Mouse (Mus musculus) ovary, postnatal 10 days (tissue): Measurements from ENCODE around the gene Dnase1l3.
"Not testable (repeated sequence)": the region's sequence is repeated elsewhere in the genome, so short reads cannot be mapped to it uniquely, and the experiment has no call there.

ENCODE experiments used
- DNase-seq: peaks from one replicate; pipeline ENCODE4 v3.0.0; 2022; ENCODE audit warnings: low spot score

Gene Dnase1l3

DNA sequence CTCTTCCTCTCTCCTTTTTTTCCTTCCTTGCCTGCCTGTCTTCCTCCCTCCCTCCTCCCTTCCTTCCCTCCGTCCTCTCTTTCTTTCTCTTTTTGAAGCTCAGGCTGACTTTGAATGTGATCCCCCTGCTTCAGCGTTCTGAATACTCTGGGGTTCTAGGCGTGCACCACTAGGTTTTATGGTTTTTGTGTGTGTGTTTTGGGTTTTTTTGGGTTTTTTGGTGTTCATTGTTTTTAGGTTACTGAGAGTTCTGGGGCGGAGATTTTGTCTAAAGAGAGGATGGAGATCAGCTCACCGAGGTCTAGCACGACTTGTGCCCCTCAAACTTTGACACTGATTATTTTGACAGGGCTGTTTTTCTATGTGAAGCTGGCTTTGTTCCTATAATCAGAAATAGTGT lies 17.6 kb upstream of the Dnase1l3 start:
- no peak for DNase-seq

DNA sequence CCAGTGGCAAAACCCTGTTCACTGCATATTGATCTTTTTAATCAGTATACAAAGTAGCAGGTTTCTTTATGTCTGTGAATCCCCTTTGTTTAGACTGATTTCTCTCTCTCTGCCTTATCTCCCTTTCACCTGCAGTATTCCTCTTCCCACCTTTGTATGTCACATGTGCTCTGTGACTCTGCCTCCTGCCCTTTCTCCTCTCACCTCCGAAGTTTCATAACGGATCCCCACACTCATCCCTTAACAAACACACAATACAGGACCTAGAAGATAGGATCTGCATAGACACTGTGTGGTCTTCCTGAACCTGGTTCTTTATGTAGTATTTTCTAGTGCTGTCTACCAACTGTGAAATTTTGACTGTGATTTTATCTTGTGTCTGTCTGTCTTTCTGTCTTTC lies 16.9 kb upstream of the Dnase1l3 start:
- no peak for DNase-seq

DNA sequence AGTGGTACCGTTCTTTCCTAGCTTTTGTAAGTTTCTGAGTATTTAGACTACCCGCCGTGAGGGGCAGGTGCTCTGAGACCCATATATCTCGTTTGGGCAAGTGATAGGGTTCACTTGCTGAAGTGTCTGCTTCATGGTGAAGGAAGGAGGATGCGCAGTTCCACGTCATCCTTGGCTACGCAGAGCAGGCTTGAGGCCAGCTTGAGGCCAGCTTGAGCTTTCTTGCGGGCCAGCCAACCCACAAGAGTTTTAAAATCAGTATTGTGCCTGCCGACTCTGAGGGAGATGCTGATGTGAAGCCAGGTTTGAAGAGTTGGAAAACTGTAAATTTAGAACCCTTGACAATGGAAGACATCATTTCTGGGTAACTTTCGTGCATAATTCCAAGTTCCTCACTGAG lies 13.6 kb upstream of the Dnase1l3 start:
- DNase-seq: no peak

DNA sequence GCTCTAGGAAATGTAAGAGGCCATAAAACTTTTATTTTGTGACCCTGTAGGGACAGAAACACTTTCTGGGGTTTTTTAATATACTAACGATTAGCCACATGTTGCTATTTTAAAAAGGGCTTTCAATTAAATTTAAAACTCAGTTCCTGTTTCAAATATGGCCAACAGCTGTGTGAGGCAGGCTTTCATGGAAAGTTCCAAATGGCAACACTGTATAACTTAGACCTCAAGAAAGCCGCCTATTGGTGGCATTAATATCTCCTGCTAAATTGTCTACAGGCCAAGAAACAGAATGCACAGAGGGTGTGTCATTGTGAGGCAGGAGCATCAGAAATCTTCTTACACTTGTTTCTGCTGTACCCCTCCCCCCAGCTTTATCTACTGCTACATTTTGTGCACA lies 13.1 kb upstream of the Dnase1l3 start:
- no peak for DNase-seq

DNA sequence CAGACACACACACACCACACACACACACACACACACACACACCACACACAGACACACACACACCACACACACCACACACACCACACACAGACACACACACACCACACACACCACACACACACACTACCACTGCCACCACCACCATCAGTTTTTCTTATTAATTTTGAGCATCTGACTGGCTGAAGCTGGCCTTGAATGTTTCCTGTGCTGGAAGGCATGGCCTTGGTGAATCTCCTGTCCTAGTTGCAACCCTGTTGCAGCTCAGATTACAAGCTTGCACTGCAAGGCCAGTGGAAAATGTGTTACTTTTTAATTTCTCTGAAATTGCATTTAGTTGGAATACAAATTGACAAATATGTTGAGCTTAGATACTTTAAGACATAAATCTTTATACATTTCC lies 12.7 kb upstream of the Dnase1l3 start:
- no peak for DNase-seq

DNA sequence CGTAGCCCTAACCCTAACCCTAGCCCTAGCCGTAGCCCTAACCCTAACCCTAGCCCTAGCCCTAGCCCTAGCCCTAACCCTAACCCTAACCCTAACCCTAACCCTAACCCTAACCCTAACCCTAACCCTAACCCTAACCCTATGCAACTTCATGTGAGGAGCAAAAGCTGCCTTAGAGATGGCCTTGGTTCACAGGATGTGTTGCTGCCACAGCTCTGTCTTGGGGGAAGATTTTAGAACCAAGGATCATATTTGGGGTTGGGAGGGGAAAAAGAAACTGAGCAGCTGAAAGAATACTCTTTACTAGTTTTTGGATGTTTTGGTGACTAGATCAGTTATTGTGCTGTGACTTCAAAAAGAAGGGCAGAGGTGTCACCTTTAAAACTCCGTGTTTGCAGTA lies 11.7 kb upstream of the Dnase1l3 start:
- DNase-seq: not testable (repeated sequence)

DNA sequence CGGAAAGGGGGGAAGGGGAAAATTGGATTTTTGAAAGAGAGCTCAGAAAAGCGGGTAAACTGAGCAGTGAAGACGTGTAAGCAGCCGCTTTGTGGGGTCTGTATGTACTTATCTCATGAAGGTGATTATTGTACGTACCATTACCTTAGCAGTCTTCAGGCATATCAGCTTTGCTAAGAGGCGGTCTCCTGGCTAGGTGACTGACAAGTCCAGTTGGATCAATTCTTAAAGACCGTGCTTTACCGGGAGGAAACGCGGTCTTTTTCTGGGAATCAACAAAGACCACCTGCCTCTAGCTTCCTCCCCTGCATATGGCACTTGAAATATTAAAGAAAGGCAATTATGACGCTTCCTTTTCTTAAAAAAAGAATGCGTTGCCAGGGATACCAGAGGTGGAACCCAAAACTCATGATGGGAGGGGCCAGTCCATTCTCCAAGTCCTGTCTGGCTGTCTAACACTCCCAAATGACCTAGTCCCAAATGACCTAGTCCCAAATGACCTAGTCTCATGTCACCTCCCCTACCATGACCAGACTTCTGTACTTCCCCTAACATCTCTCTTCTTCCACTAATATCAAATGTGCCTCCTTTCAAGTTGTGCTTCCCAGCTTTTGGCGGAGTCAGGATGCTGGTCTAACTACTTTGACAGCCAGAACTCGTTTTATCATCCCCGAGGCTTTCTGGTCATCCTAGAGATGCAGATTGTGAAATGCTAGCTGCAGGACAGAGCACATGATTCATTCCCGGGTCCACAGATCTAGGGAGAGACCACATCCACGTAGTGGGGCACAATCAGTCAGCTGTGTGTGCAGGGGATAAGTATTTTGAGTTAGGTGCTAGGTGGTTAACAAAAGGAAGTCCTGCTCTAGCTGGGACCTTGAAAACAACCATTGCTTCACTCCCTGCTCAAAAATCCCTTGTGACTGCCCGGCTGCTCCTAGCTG lies 9.6 kb upstream of the Dnase1l3 start:
- DNase-seq: no peak

DNA sequence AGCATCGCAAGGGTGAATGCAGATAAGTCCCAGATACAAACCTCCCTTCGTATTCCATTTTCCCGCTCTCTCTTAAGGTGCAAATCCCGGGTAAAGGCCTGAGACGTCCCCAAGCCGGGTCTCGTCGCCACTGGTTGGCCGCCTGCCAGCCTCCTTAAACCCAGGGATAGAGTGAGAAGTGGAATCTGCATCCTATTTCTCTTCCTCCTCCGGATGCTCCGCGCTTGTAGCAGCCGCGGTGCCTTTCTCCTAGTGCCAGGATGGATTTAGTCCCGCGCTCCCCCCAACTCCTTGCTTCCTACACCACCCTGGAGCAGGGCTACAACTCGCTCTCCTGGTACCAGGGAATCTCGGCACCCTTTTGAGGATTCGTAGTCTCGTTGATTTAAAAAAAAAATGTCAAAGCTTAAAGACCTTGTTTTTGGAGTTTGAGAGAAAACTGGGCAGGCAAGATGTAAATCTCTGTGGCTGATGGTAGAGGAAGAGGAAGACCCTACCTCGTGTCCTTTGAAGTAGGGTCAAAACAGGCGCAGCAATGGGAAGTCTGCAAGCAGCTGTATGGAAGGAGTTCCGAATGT lies 8.8 kb upstream of the Dnase1l3 start:
- no peak for DNase-seq

DNA sequence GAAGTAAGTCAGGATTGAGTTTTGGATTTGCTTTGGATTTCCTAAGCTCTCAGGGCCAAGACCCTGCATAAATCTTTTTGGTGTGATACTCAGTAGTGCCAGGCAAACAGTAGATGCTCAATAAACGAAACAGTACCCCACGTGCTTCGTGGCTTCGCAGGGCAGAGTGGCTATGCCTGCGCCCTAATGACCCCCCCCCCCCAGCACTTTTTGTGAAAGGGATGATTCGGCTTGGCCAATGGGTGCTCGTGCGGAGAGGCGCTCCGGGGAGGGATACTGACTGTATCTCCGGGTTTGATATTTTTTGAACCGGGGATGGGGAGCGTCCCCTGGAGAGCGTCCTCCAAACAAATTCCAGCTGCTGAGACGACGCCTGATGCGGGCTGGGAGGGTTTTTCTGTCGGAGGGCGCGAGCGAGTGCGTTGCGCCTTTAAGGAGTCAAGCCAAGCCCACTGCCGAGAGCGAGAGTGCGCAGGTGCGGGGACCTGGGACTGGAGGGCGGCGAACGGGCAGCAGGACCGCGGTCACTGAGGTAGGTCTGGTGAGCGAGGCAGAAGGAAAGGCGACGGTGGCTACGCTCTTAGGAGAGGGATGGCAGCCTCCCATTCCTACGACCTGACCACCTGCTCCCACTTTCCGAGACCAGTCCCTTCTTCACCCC lies 8.2 kb upstream of the Dnase1l3 start, which contains the start of gene Abhd6:
Gene Abhd6, plus strand, starts transcription at position 471 of the 661 bp plus-strand sequence.
- peak; percentile 71 for DNase-seq

DNA sequence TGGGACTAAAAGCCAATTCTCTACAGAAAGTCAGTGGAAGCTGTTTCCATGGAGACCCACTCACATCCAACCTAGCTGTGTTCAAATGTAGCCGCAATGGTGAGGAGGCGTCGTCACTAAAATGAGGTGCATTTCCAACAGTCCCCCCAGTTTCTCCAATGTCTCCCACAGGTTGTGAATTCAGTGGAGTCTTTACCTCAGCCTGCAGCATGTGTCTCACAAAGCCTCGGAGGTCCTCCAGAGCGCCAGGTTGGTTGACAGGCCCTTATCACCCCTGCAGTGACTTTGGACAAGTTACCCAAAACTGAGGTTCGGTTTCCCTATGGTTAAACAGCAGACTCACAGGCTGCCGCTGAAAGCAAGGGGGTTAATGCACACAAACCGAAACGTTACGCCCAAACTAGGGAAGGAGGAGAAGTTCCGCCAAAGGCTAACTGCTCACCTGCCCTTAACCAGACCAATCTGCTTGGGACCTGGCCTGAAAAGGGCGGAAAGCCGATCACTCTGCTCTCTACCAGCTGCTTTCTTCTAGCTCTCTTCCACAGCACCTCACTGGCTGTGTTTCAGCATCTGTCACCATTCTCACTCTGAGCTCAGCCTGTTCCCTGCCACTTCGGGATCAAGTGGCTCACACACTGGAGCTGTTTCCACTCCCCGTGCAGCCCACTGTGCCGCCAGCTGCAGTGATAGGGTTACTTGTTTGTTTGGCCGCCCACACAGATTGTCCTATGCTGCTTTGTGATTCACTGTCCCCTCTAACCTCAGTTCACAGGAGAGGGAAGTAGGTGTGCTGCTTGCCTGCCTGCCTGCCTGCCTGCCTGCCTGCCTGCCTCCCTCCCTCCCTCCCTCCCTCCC lies 6.7 kb upstream of the Dnase1l3 start:
- no peak for DNase-seq

DNA sequence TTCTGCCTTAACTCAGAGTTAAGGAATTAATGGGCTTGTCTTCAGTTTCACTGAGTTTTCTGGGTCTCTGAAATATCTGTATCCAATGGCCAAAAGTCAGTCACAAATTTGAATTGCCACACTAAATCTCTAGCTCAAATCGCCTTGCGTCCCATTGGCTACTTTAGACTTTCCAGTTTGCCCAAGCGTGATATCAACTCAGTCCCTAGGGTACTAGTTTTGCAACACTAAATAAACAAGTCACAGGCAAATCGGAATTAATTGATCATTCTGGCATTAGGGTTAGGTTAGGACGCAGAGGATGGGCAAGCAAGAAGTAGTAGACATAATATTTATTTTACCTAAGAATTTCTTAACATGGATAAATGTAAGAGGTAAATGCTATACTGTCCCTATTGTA lies 5.9 kb upstream of the Dnase1l3 start:
- DNase-seq: no peak

DNA sequence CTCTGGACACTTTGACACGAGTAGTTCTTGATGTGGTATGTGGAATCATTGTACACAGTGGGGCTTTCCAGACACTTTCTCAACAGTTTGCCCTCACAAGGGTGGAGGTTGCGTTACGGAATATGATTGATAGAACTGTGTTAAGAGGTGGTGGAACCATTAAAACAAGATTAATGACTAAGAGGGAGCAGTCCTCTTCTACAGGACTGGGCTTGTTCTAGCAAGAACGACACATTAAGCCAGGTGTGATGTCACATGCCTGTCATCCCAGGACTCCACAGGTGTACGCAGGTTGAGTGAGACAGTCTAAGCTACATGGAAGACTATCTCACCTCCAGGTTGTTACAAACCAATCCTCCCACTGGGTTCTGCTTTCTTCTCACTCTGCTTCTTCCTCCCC lies 5.1 kb upstream of the Dnase1l3 start:
- no peak for DNase-seq

DNA sequence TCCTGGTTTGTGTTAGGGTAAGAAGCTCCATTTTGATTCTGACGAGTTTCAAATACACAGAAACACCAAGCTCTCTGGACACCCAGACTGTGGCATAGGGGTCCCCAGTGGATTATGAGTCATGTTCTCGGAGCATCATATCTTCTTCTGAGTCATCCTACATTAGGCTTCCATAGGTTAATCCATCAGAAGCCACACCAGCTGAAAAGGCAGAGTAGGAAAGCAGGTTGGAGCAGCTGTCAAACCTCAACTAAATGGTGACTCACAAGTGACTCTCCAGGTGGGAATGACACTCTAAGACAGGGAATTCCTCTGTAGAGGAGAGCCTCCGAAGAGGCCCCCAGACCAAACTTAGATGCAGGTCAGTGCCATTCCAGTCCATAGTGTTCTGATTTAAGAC lies 4.7 kb upstream of the Dnase1l3 start:
- DNase-seq: no peak

DNA sequence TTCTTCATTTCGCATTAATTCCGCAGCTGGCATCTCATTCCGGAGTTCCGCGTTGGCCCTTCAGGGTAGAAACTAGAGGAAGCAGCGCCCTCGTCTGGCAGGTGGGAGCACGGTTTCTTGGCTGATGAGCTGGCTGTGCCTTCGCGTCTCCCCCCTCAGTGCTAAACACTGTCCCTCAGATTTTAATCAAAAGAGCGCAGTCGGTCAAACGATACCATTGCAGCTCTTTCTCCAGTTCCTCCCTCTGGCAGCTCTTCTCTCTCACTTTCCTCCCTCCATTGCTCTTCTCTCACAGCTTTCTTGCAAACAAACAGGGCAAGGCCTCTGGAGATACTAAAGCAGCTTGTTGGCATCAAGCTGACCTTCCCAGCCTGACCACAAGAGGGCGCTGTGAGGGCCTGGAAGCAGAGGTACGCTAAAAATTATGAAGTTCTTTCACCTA lies 2.9 kb upstream of the Dnase1l3 start:
- peak; percentile 80 for DNase-seq

DNA sequence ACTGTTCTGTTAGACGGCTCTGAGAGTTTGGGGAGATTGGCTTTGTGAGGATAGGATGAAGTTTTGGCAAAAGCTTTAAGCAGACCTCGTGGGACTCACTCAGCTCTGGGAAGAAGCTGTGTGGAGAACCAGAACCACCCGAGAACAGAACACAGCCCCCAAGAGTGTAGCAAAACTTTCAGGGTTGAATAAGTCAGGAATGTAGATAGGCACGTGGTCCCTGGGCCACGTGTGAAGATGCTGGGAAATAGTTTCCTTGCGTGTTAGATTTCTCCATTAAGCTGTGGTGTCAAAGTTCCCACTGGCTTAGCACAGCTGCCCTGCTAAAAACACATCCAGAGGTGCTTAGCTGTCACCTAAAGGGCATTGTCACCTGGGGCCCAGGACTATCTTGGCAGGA lies 2.2 kb downstream of the Dnase1l3 start:
- DNase-seq: no peak

DNA sequence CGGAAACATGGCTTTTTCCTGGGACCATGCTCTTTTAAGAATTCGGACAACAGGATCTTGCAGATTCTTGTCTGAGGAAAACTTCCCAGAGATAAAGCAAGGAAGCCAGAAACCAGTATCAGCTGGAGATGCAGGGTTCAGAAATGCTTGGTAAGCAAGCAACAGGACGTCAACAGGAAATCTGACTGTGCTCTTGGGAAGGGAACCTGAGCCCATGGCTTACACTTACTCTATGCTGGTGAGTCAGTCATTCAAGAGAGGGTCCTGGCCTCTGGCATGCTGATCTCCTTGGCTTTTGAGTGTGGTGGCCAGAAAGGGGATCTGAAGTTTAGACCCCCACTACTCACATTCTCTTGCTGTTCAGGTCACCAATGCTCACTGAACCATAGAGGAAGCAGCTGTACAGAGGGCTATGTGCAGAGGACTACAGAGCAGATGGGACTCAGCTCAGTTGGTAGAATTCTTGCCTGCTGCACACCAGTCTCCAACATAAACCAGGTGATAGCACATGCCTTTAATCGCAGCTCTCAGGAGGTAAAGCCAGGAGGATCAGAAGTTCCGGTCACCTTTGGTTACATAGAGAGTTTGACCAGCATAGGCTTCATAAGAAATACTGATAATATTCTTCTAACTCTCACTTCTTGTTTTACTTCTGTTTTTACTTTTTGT lies 3.1 kb downstream of the Dnase1l3 start:
- no peak for DNase-seq

DNA sequence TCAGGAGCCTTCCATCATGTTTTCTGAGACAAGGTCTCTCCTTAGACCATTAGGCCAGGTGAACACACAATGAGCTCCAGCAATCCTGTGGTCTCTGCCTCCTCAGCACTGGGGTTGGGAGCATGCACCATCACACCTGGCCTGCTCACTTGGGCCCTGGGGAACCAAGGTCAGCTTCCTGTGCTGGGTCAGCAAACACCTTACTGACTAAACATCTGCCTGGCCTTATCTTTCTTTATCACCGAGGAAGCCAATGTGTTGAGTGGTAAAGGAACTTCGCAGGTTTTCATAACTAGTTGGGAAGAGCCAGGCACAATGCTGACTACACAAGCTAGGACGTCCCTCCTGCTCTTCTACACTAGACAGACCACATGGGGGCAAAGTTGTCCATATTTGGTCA lies 4.4 kb downstream of the Dnase1l3 start:
- DNase-seq: no peak

DNA sequence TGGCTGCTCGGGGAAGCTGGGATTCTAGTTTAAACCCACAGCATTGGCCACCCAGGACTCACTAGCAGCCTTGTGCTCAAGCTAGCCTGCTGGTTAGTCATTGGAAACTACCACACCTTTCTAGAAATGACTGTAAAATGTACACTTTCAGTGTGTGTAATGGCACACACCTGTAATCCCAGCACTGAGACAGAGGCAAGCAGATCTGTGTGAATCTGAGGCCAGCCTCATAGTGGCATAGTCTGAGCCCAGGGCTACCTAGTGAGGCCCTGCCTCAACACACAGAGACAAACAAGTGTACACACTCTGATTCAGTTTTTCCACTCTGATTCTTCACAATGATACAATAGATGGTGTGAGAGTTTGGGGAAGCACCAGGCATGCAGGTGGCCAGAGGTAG lies 5.0 kb downstream of the Dnase1l3 start:
- DNase-seq: no peak

DNA sequence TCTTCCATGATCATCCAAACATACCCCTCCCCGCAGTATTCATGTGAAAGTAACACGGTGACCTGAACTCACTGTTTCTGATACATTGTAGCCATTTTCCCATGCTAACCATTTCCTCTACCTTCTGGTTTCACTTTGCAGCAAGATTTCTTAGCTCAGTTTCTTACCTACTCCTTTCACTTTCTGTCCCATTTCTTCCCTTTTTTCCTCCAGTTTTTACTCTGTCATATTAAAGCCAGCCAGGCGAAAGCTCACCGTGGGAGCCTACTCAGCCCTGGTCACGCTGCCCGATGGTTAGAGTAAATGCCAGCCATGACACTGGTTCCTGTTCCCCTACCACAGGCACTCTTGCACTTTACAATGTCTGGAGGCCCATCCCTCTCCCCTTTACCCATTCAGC lies 7.5 kb downstream of the Dnase1l3 start:
- DNase-seq: no peak

DNA sequence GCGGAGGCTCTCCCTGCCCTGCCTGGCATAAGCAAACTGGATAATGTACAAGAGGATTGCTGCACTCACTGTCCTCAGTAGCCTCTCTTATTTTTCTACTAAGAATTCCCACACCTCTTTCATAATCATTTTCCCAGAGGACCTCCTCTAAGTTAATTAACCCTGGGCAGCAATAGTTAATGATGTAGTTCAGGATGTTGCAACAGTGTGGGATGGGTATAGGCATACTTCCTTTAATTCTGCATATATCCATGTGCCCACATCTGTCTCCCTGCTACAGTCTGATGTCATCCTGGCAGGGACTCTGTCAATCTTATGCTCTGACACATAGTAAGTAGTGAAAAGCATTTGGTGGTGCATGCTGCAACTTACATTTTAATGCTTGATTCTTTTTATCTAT lies 13.1 kb downstream of the Dnase1l3 start:
- DNase-seq: no peak

DNA sequence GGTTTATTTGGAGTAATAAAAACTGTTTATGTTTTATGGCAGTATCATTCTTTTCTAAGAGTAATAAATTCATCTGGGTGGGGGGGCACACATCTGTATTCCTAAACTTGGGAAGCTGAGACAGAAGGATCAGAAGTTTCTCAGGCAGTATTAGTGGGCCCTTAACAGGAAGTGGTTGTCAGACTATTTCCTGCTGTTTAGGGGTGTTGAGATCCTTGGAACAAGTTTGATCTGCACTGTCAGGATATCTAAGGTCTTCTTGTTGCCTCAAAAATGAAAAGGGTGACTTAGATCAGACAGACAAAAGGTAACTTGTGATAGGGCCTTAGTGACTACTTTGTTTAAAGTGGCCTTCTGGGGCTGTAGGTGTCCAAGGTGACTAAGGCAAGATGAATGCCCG lies 16.2 kb downstream of the Dnase1l3 start:
- no peak for DNase-seq

DNA sequence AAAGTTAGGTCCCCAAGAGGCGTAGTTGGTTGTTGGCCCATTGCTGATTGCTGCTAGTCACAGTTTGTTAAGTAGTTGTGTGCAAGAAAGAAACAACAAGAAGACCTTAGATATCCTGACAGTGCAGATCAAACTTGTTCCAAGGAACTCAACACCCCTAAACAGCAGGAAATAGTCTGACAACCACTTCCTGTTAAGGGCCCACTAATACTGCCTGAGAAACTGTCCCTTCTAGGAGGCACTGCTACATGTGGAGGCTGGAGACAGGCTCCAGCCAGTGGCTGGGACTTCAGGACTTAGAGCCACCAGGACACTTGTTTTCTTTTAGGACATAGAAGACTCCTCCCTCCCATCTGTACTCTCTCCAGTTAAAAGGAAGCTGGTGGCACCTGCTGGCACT lies 16.9 kb downstream of the Dnase1l3 start:
- DNase-seq: no peak
